Mouse (Mus musculus) liver, adult 2 months (tissue): ENCODE results near the gene Itgb5. TPM values are rescaled to one million over a fixed set of nuclear protein-coding genes. Genes with fewer than 3 reads are reported as not detected.
A peak's percentile ranks its signal among the peaks of the same experiment; 100 is the strongest.

Source experiments
- DNase-seq: peaks from one replicate; pipeline ENCODE4 v3.0.0-alpha.2; 2011; ENCODE audit warnings: low read depth, low spot score; ENCODE audit errors: extremely low read depth
- H3K27ac ChIP-seq: fragments of 200-500 bp; replicated peaks from 2 replicates; pipeline ENCODE4 v1.5.1; 2012; ENCODE audit warnings: low read depth, mild to moderate bottlenecking, control low read depth, inconsistent platforms, low read length; ENCODE audit not compliant: insufficient read depth
- H3K27me3 ChIP-seq: fragments of 200-500 bp; 2 replicates; pipeline ENCODE4 v1.6.1; 2012; ENCODE audit warnings: mild to moderate bottlenecking, moderate library complexity, low read length, inconsistent platforms; ENCODE audit not compliant: control insufficient read depth, insufficient read depth
- H3K36me3 ChIP-seq: fragments of 200-500 bp; 2 replicates; pipeline ENCODE4 v1.6.1; 2012; ENCODE audit warnings: low read length, inconsistent platforms; ENCODE audit not compliant: control insufficient read depth, insufficient read depth
- H3K4me1 ChIP-seq: fragments of 200-500 bp; 2 replicates; pipeline ENCODE4 v1.6.1; 2011; ENCODE audit warnings: low read length; ENCODE audit not compliant: control insufficient read depth, insufficient read depth
- H3K4me3 ChIP-seq: fragments of 200-500 bp; 2 replicates; pipeline ENCODE4 v1.5.1; 2011; ENCODE audit warnings: low read depth, mild to moderate bottlenecking, control low read depth, low read length, moderate library complexity; ENCODE audit not compliant: insufficient read depth
- H3K79me2 ChIP-seq: fragments of 200-500 bp; 2 replicates; pipeline ENCODE4 v1.6.1; 2012; ENCODE audit warnings: inconsistent platforms, mild to moderate bottlenecking, low read length, moderate library complexity; ENCODE audit not compliant: control insufficient read depth, insufficient read depth
- H3K9ac ChIP-seq: fragments of 200-500 bp; 2 replicates; pipeline ENCODE4 v1.6.1; 2012; ENCODE audit warnings: low read depth, mild to moderate bottlenecking, control low read depth, inconsistent platforms, low read length
- CTCF ChIP-seq: fragments of 200-500 bp; IDR thresholded peaks from 2 replicates; pipeline ENCODE4 v1.5.1; 2011; ENCODE audit warnings: low read depth, low read length, control low read depth
- POLR2A ChIP-seq: fragments of 200-500 bp; IDR thresholded peaks from 2 replicates; pipeline ENCODE4 v1.6.1; 2011; ENCODE audit warnings: low read length, control low read depth; ENCODE audit not compliant: insufficient read depth; ENCODE audit errors: extremely low read depth
- WGBS: fragments of 180-500 bp; shearing (Covaris S2); methylation state at CpG from one replicate; pipeline ENCODE4 v1.1.7; 2018; 5-methylcytosine and 5-hydroxymethylcytosine counted together
- polyA plus RNA-seq: library from polyadenylated mRNA; depleted of rRNA; stranded (reverse); fragments of >200 nt; gene quantifications from 2 replicates; pipeline ENCODE4 v1.2.3, GENCODE M21; 2012
- total RNA-seq: library from RNA; depleted of rRNA; stranded (reverse); fragments of >200 nt; gene quantifications from 2 replicates; pipeline ENCODE4 v1.2.3, GENCODE M21; 2014

Gene Itgb5
- total and polyA plus RNA-seq, 2 experiments = 36.1 to 54.6 TPM

DNA sequence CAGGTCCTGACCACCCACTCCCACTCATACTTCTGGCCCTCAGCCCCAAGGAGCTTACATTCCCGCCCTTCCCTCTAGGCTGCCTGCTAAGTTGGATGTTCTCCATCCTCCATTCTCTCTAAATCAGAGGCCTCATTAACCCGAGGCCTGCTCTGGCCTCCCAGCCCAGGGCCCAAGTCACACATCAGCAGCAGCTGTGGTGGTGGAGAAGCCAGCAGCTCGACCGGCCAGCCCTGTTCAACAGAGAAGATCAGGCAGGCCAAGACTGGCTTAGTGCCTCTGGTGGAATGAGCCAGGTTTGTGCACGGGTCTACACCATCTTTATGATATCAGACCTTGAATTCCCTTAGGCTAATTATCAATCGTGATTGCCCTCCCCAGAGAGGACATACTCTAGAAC is 101.3 kb downstream of the Itgb5 start:
- Histone ChIP-seq H3K4me1 (peaks cover 24% of the 10 kb centered on the region), H3K27me3 (no peaks in the 10 kb centered on the region), H3K27ac (no peak overlapping the region), H3K79me2 (peaks cover 7% of the 10 kb centered on the region; the same call in 1 of the 2 replicates), H3K36me3 (no peaks in the 10 kb centered on the region), H3K4me3 (no peak overlapping the region), H3K9ac (no peak overlapping the region)
- no peak for DNase-seq
- 88% methylated on average over 6 of the region's 6 CpGs for WGBS
- no peak for TF ChIP-seq POLR2A
- TF ChIP-seq CTCF = no peak

DNA sequence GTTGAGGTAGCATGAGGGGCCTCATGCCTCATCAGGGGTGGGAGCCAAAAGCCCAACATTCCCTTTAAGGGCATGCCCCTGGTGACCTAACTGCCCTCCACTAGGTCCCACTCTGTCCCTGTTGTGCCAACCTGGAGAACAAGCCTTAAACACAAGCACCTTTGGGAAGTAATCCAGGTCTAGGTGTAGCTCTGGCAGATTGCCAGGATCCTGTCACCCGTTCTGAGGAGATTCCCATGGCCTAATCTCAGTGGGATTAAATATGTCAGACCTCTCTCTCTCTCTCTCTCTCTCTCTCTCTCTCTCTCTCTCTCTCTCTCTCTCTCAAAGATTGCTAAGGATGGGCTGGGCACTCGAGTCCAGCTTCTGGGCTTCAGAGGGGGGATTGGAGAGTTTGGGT is 102.2 kb downstream of the Itgb5 start:
- H3K4me1 ChIP-seq = peaks cover 24% of the 10 kb centered on the region
- no peak overlapping the region for H3K9ac ChIP-seq
- peaks cover 7% of the 10 kb centered on the region; the same call in 1 of the 2 replicates for H3K79me2 ChIP-seq
- H3K27ac ChIP-seq = peak overlapping the region; percentile 27
- no peak for DNase-seq
- H3K36me3 ChIP-seq = no peaks in the 10 kb centered on the region
- no peak overlapping the region for H3K4me3 ChIP-seq
- WGBS = 52% methylated on average over 2 of the region's 2 CpGs
- no peaks in the 10 kb centered on the region for H3K27me3 ChIP-seq
- TF ChIP-seq CTCF (no peak), POLR2A (no peak)

- Histone ChIP-seq H3K27me3 (no peaks in the 10 kb centered on the region), H3K79me2 (peaks cover 7% of the 10 kb centered on the region; the same call in 1 of the 2 replicates), H3K36me3 (no peaks in the 10 kb centered on the region), H3K4me1 (peaks cover 24% of the 10 kb centered on the region), H3K9ac (no peak overlapping the region), H3K4me3 (no peak overlapping the region), H3K27ac (peak overlapping the region; percentile 27)
- peak; percentile 80 for DNase-seq
- WGBS = 20% methylated on average over 5 of the region's 5 CpGs
- no peak for TF ChIP-seq POLR2A
- no peak for TF ChIP-seq CTCF
Measured at GRCm38 (mm10) chr16:33932126-33932525, 102.7 kb downstream of the Itgb5 start.

- Histone ChIP-seq H3K27ac (peak overlapping the region; percentile 35; the same call in 1 of the 2 replicates), H3K36me3 (no peaks in the 10 kb centered on the region), H3K27me3 (no peaks in the 10 kb centered on the region), H3K9ac (no peak overlapping the region), H3K79me2 (peaks cover 7% of the 10 kb centered on the region; the same call in 1 of the 2 replicates), H3K4me3 (no peak overlapping the region), H3K4me1 (peaks cover 32% of the 10 kb centered on the region)
- 77% methylated on average over 11 of the region's 11 CpGs for WGBS
- peak; percentile 37 for DNase-seq
- no peak for TF ChIP-seq POLR2A
- no peak for TF ChIP-seq CTCF
Measured at GRCm38 (mm10) chr16:33933411-33933810, 103.9 kb downstream of the Itgb5 start.

GRCm38 (mm10) chr16:33934701-33935406 is 105.4 kb downstream of the Itgb5 start:
- Histone ChIP-seq H3K27me3 (no peaks in the 10 kb centered on the region), H3K4me1 (peaks cover 32% of the 10 kb centered on the region), H3K79me2 (peaks cover 7% of the 10 kb centered on the region; the same call in 1 of the 2 replicates), H3K27ac (peak overlapping the region; percentile 44; the same call in 1 of the 2 replicates), H3K4me3 (no peak overlapping the region), H3K9ac (0 out of 2 replicates have a peak overlapping the region, but pooled peaks have one; percentile 46), H3K36me3 (no peaks in the 10 kb centered on the region)
- no peak for TF ChIP-seq CTCF
- TF ChIP-seq POLR2A = no peak
- 22% methylated on average over 5 of the region's 5 CpGs for WGBS
- peak; percentile 52 for DNase-seq

DNA sequence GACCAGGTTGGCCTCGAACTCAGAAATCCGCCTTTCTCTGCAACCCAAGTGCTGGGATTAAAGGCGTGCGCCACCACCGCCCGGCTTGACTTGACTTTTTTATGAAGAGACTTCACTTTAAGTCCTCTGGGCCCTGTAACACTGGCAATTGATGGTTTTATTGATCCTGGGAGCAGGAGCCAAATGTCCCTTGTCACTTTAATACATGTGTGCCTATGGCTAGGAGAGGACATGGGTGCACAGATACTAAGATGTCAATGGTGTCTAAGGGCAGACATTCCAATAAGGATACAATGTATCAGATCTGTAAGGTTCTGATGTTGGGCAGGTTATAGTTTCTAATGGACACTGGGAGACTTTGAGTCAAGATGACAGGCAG is 105.9 kb downstream of the Itgb5 start:
- Histone ChIP-seq H3K4me3 (no peak overlapping the region), H3K27ac (no peak overlapping the region), H3K27me3 (no peaks in the 10 kb centered on the region), H3K9ac (no peak overlapping the region), H3K4me1 (peaks cover 32% of the 10 kb centered on the region), H3K36me3 (no peaks in the 10 kb centered on the region), H3K79me2 (peaks cover 7% of the 10 kb centered on the region; the same call in 1 of the 2 replicates)
- 31% methylated on average over 6 of the region's 6 CpGs for WGBS
- TF ChIP-seq CTCF (no peak), POLR2A (no peak)
- peak; percentile 92 for DNase-seq
